Comparison of ENCODE assay signal across 8 mouse cellular contexts in the genomic region with DNA sequence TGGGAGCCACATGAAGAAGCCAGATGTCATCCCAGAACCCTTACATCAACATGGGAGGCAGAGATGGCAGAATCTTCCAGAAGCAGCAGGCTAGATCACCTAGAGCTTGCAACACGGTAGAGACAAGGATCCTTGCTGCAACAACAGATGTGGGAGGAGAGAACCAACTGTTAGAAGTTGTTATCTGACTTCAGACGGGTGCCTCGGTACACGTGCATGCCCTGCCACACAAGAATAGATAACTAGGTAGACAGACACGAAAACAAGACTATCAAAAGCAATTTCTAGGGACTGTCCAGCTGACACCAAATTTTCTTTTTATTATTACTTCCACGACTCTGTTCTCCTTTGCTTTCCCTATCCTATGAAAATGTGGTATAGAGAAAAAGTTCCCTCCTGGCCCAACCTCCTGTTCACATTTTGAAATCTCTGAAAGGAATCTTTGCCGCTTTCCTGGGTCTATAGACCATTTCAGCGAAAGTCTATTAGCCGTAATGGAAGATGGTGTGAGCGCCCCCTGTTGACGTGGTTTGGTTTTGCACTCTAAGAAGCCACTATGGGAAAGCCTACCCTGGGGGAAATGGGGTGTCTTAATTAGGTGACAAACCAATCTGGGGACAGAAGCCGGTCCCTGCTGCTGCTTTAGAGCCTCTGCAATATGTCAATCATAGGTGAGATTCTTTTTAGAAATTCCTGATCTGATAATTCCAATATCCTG. TPM values are rescaled to one million over a fixed set of nuclear protein-coding genes. Genes with fewer than 3 reads are reported as not detected.
DNase-seq lines count a peak whose midpoint lies in the region; ATAC-seq and TF ChIP-seq lines count a peak whose summit lies in the region.
"Had no signal": no experiment of that assay in that cellular context is flagged by ENCODE, and none has a peak within 500 bp of the region (broad histone marks: within the 10 kb centered on the region; RNA-seq: fewer than 3 reads in every experiment).

No protein-coding gene starts in this region.

- no peak overlapping the region for H3K9ac ChIP-seq in hindbrain, embryonic 16.5 days (ENCODE audit: low read depth, low read length)
- 0 out of 2 replicates have a peak overlapping the region, but pooled peaks have one; percentile 2 for H3K9ac ChIP-seq in liver, embryonic 14.5 days (replicated peaks)
- H3K9ac ChIP-seq: limb, embryonic 13.5 days had no signal

- TF ChIP-seq CTCF in liver, embryonic 14.5 days (IDR thresholded peaks at IDR 0.05; ENCODE audit: low read depth) = peak; percentile 86

- peak; percentile 83 for TF ChIP-seq EP300 in liver, embryonic 14.5 days (IDR thresholded peaks at IDR 0.05; ENCODE audit: low read depth)

- H3K27me3 ChIP-seq in hindbrain, embryonic 10.5 days (ENCODE audit: insufficient read depth, poor library complexity, severe bottlenecking) = no peaks in the 10 kb centered on the region
- H3K27me3 ChIP-seq in hindbrain, embryonic 16.5 days (replicated peaks; ENCODE audit: control insufficient read depth, insufficient read depth, low read length) = no peaks in the 10 kb centered on the region
- no peaks in the 10 kb centered on the region for H3K27me3 ChIP-seq in liver, embryonic 14.5 days (ENCODE audit: control insufficient read depth, insufficient read depth, low read length)
- H3K27me3 ChIP-seq: limb, embryonic 13.5 days had no signal

- peaks cover 4% of the 10 kb centered on the region; the same call in 1 of the 2 replicates for H3K9me3 ChIP-seq in hindbrain, embryonic 10.5 days
- H3K9me3 ChIP-seq in hindbrain, embryonic 16.5 days (ENCODE audit: control insufficient read depth, low read length) = no peaks in the 10 kb centered on the region
- H3K9me3 ChIP-seq in liver, embryonic 14.5 days (ENCODE audit: control insufficient read depth, low read length) = no peaks in the 10 kb centered on the region

- ATAC-seq in hindbrain, embryonic 16.5 days = no peak
- peak; percentile 88 for ATAC-seq in liver, embryonic 14.5 days (ENCODE audit: insufficient read depth)

- no peak overlapping the region for H3K4me2 ChIP-seq in hindbrain, embryonic 16.5 days (ENCODE audit: low read length)
- H3K4me2 ChIP-seq in liver, embryonic 14.5 days (ENCODE audit: low read depth) = peak overlapping the region; percentile 40
- H3K4me2 ChIP-seq: limb, embryonic 13.5 days had no signal

- peak; percentile 44 for DNase-seq in hindbrain, embryonic 10.5 days (ENCODE audit: low spot score)
- DNase-seq in 416B (ENCODE audit: low read depth) (peak; percentile 50), ES-CJ7 (ENCODE audit: low read depth, low spot score) (peak; percentile 60)
- peak; percentile 31 to 63 for DNase-seq in cerebellum, postnatal 25 days
- DNase-seq in liver, embryonic 14.5 days (ENCODE audit: low read depth in 3 of 3, low spot score in 3 of 3) = peak; percentile 42 to 56 (median 45)
- DNase-seq in spleen, postnatal 10 days (ENCODE audit: low spot score in 2 of 2) = peak; percentile 61 to 77

- WGBS in hindbrain, embryonic 10.5 days = 45% methylated on average over 12 of the region's 12 CpGs
- 39% methylated on average over 12 of the region's 12 CpGs for WGBS in hindbrain, embryonic 16.5 days
- 9% methylated on average over 12 of the region's 12 CpGs for WGBS in liver, embryonic 14.5 days (ENCODE audit: insufficient replicate concordance)

- H3K4me3 ChIP-seq in hindbrain, embryonic 10.5 days = no peak overlapping the region
- H3K4me3 ChIP-seq in hindbrain, embryonic 16.5 days (ENCODE audit: low read length) = no peak overlapping the region
- H3K4me3 ChIP-seq in liver, embryonic 14.5 days (ENCODE audit: insufficient read depth in 1 of 2, low read depth in 2 of 2, low read length in 2 of 2) = no peak overlapping the region
- H3K4me3 ChIP-seq: limb, embryonic 13.5 days had no signal

- no peak overlapping the region for H3K27ac ChIP-seq in hindbrain, embryonic 10.5 days
- H3K27ac ChIP-seq in hindbrain, embryonic 16.5 days (ENCODE audit: low read depth, low read length) = no peak overlapping the region
- H3K27ac ChIP-seq in liver, embryonic 14.5 days = peak overlapping the region; percentile 25
- H3K27ac ChIP-seq: limb, embryonic 13.5 days had no signal

- no peaks in the 10 kb centered on the region for H3K4me1 ChIP-seq in hindbrain, embryonic 10.5 days (replicated peaks)
- H3K4me1 ChIP-seq in hindbrain, embryonic 16.5 days (ENCODE audit: control insufficient read depth, insufficient read depth, low read depth, low read length) = no peaks in the 10 kb centered on the region
- H3K4me1 ChIP-seq in liver, embryonic 14.5 days (replicated peaks; ENCODE audit: control insufficient read depth in 2 of 2, insufficient read depth in 2 of 2, low read length in 1 of 2) = peaks cover 6 to 9% of the 10 kb centered on the region in 2 experiments

- no peaks in the 10 kb centered on the region for H3K36me3 ChIP-seq in hindbrain, embryonic 10.5 days
- no peaks in the 10 kb centered on the region for H3K36me3 ChIP-seq in hindbrain, embryonic 16.5 days (ENCODE audit: control insufficient read depth, insufficient read depth, low read length)
- H3K36me3 ChIP-seq in liver, embryonic 14.5 days (replicated peaks; ENCODE audit: control insufficient read depth, insufficient read depth, low read depth) = no peaks in the 10 kb centered on the region
- H3K36me3 ChIP-seq: limb, embryonic 13.5 days had no signal

RNA-seq across cellular contexts. Expression of gene Srsf10, which starts 38.5 kb away (rescaled TPM):
- polyA plus RNA-seq in hindbrain, embryonic 10.5 days (2016; fragmentation: Nextera tagmentation; extraction: Ambion mirVana) = 283 and 352 TPM in 2 replicates
- polyA plus RNA-seq in hindbrain, embryonic 16.5 days (2015; fragmentation: Nextera tagmentation; extraction: Ambion mirVana) = 144 and 166 TPM in 2 replicates
- polyA plus RNA-seq in liver, embryonic 14.5 days (2012; rRNA removed) = 33.2 and 49.6 TPM in 2 replicates
- 108 and 110 TPM in 2 replicates for polyA plus RNA-seq in liver, embryonic 14.5 days (2014; fragmentation: Nextera tagmentation; extraction: Ambion mirVana)

RNA-seq across cellular contexts. Expression of gene Pnrc2, which starts 56.6 kb away (rescaled TPM):
- 171 and 204 TPM in 2 replicates for polyA plus RNA-seq in hindbrain, embryonic 10.5 days (2016; fragmentation: Nextera tagmentation; extraction: Ambion mirVana)
- 98.2 and 103 TPM in 2 replicates for polyA plus RNA-seq in hindbrain, embryonic 16.5 days (2015; fragmentation: Nextera tagmentation; extraction: Ambion mirVana)
- polyA plus RNA-seq in liver, embryonic 14.5 days (2012; rRNA removed) = 25.4 and 43.4 TPM in 2 replicates
- 80.2 and 81.9 TPM in 2 replicates for polyA plus RNA-seq in liver, embryonic 14.5 days (2014; fragmentation: Nextera tagmentation; extraction: Ambion mirVana)

RNA-seq across cellular contexts. Expression of gene Myom3, which starts 57.5 kb away (rescaled TPM):
- not detected in 2 replicates for polyA plus RNA-seq in hindbrain, embryonic 10.5 days (2016; fragmentation: Nextera tagmentation; extraction: Ambion mirVana)
- 0.90 and 0.99 TPM in 2 replicates for polyA plus RNA-seq in hindbrain, embryonic 16.5 days (2015; fragmentation: Nextera tagmentation; extraction: Ambion mirVana)
- 0.03 and 0.06 TPM in 2 replicates for polyA plus RNA-seq in liver, embryonic 14.5 days (2012; rRNA removed)
- 0.04 TPM in 1 of 2 replicates, not detected in the other for polyA plus RNA-seq in liver, embryonic 14.5 days (2014; fragmentation: Nextera tagmentation; extraction: Ambion mirVana)
